Mouse (Mus musculus): ENCODE measurements at regions not wholly inside any gene's neighbourhood (a gene's known extent, or its start where the extent isn't known, plus 50 kb on each side); places are given as distances from the start of the nearest gene placed in this dataset.

DNA sequence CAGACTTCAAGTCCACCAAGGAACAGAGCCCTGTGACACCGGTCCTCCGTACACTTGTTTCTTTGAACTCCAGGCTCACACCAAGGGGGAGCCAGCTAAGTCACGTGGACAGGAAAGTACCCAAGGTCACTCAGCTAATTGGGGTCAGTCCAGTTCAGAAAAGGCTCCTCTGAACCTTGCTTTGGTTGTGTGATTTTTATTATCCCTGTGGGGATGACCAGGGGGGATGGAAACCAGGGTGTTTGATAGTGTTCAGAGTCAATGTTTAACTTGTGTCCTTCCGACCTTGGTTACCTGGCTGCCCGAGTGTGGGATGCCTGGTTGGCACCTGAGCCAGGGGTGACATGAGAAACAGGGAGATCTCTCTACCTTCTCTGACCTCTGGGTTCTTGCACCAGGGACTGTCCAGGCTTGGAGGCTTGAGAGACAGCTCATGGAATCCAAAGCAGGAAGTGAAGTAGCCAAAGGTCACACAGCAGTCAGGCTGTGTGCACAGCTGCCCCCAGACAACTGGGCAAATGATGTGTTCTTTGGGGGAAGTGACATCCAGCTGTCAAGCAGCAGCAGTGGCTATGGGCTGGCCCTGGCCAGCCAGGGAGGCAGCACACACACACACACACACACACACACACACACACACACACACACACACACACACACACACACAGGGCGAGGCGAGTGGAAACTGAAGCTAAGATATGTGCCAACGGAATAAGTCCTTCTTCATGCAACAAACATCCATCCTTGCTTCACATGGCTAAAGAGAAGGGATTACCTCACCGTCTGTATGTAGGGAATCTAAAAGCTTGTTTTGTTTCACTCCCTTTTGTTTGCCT is 250.5 kb upstream of the Zmiz1 start:
- TF ChIP-seq CHD2 (IDR thresholded peaks at IDR 0.05; ENCODE audit: low read depth, low read length): no peak
- TF ChIP-seq HCFC1 (IDR thresholded peaks at IDR 0.05; ENCODE audit: borderline replicate concordance, insufficient read depth, low read length): no peak
- TF ChIP-seq MAFK (IDR thresholded peaks at IDR 0.05; ENCODE audit: insufficient read depth, low read depth, low read length): no peak
